Mouse (Mus musculus): ENCODE data around the gene Kdm4d.
"Not testable (repeated sequence)": the region's sequence is repeated elsewhere in the genome, so short reads cannot be mapped to it uniquely, and the experiment has no call there.

Gene Kdm4d

DNA sequence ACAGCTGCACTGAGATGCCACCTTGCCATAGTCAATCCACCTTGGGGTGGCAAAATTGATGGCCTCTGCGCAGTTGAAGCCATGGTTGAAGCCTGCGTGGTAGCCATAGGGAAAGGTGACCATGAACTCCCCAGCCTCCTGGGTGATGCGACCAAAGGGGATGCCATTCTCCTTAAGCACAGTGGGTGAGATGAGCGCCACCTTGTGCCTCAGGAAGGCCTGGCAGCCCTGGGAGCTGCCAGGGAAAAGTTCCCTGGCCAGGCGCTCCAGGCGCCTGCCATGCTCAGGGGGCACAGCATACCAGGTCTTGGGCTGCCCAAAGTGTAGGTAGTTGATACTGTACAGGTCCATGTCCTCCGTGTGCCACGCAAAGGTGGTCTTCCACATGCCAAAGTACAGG lies 49.2 kb downstream of the Kdm4d start:
- DNase-seq (ENCODE audit: low spot score): not testable (repeated sequence)

DNA sequence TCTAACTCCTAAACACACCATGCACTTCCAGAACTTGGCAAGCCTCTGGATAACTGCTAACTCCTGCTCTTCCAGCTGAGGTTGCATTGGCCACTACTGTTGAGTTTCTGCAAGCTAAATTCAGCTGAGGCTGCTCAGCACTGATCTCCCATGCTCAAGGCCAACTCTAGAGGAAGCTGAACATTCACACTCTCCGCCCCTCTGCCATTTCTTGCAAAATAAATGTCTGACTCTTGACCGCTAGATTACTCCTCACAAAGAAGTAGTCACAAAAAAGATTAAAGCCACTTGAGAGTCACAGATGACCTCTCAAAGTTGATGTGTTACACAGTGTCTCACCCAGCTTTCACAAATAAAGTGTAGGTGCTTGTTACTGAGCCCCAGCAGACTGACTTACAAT lies 53.2 kb downstream of the Kdm4d start:
- DNase-seq (ENCODE audit: low spot score): not testable (repeated sequence)

DNA sequence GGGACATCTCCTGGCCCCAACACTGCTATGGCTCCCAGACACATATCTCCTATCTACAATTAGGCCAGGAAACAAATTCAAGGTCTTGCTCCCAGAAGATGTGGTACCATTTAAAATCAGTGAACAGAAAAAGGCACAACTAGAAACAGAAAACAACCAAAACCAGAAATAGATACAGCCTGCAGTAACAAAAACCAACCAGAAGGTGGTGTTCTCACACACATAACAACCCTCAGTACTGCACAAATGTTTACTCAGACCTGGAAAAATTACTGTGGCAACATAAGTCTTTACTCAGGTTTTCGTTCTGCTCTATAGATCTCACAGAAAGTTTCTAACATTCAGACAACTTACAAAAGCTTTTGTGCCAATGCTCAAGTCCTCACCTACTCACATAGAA lies 59.9 kb downstream of the Kdm4d start:
- no peak for DNase-seq (ENCODE audit: low spot score)

DNA sequence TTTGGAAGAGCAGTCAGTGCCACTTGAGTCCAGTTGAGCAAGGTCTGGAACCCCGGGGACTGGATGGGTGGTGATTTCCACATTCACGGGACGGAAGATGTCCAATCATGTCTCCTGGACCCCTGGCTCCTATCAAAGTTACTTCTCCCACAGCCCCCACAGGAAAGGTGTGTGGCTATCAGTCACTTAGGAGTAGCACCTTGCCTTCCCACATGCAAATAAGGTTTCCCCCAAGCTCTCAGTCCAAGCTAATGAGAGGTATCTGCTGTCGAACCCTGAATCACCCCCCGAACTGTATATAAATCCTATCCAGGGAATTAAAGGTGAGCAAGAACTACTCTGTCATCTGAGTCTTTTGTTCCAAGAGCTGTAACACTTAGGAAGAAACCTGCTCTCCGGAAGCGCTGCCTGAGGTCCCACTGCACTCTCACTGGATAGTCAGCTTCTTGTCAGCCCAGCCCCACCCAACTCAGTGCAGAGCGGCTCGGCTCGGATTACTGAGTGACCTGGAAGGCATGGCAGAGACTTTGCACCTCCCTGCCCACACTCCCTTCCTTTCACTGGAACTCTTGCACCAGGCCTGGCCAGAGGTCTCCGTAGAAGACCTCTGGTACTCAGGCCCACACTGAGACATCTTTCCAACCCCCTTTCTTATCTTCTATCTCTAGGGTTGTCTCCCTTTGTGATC lies 66.9 kb downstream of the Kdm4d start:
- DNase-seq (ENCODE audit: low spot score): no peak

All from adipocyte (in vitro differentiated cells).